Mouse (Mus musculus) kidney, embryonic 16.5 days (tissue): ENCODE measurements around the gene Adam8. TPM values are rescaled to one million over a fixed set of nuclear protein-coding genes. Genes with fewer than 3 reads are reported as not detected.

Experiments used
- ATAC-seq: fragments of 200-750 bp; cut with Nextera tagmentation; 2 replicates; pipeline ENCODE4 v1.8.0; 2017; ENCODE audit warnings: moderate TSS enrichment; ENCODE audit not compliant: low FRiP score, low TSS enrichment
- H3K27ac ChIP-seq: fragments of 300-500 bp; sonication (generic); 2 replicates; pipeline ENCODE4 v1.5.1; 2014; ENCODE audit warnings: low read length
- H3K27me3 ChIP-seq: fragments of 300-500 bp; sonication (generic); 2 replicates; pipeline ENCODE4 v1.6.1; 2014; ENCODE audit warnings: low read length, control low read depth, mixed read lengths; ENCODE audit not compliant: insufficient read depth
- H3K36me3 ChIP-seq: fragments of 300-500 bp; sonication (generic); 2 replicates; pipeline ENCODE4 v1.6.1; 2014; ENCODE audit warnings: low read length, control low read depth, mixed read lengths; ENCODE audit not compliant: insufficient read depth
- H3K4me1 ChIP-seq: fragments of 300-500 bp; sonication (generic); 2 replicates; pipeline ENCODE4 v1.6.1; 2014; ENCODE audit warnings: low read length, control low read depth, mixed read lengths; ENCODE audit not compliant: insufficient read depth
- H3K4me2 ChIP-seq: fragments of 300-500 bp; sonication (generic); replicated peaks from 2 replicates; pipeline ENCODE4 v1.6.1; 2014; ENCODE audit warnings: low read depth, low read length
- H3K4me3 ChIP-seq: fragments of 300-500 bp; sonication (generic); 2 replicates; pipeline ENCODE4 v1.5.1; 2014; ENCODE audit warnings: mild to moderate bottlenecking, low read length
- H3K9ac ChIP-seq: fragments of 300-500 bp; sonication (generic); replicated peaks from 2 replicates; pipeline ENCODE4 v1.6.1; 2014; ENCODE audit warnings: low read length
- H3K9me3 ChIP-seq: fragments of 300-500 bp; sonication (generic); 2 replicates; pipeline ENCODE4 v1.6.1; 2016; ENCODE audit warnings: low read length, control low read depth
- WGBS: fragments of 180-500 bp; shearing (Covaris S2); extraction: QIAGEN DNeasy Blood & Tissue Kit; methylation state at CpG from one replicate; pipeline ENCODE4 v1.1.7; 2014; 5-methylcytosine and 5-hydroxymethylcytosine counted together
- polyA plus RNA-seq: library from polyadenylated mRNA; unstranded; fragments of >200 nt; fragmentation: Nextera tagmentation; extraction: Ambion mirVana; gene quantifications from 2 replicates; pipeline ENCODE4 v1.2.1, GENCODE M21; 2015

Gene Adam8
- polyA plus RNA-seq, result 1.6 and 1.8 TPM in 2 replicates

- peak; percentile 68; the same call in 1 of the 2 replicates for ATAC-seq
- Histone ChIP-seq H3K9ac (no peak within 1 kb of the TSS), H3K9me3 (no peaks in the 10 kb centered on the region), H3K27me3 (no peaks in the 10 kb centered on the region), H3K4me2 (no peak within 1 kb of the TSS), H3K4me3 (no peak within 1 kb of the TSS), H3K4me1 (no peaks in the 10 kb centered on the region), H3K27ac (no peak within 1 kb of the TSS), H3K36me3 (peaks cover 12% of the 10 kb centered on the region)
- WGBS, result 28% methylated on average over 7 of the region's 7 CpGs
Measured at GRCm38 (mm10) chr7:139992406-139992805, at the start of gene Adam8. Gene Adam8, minus strand, starts transcription at chr7:139992562.

DNA sequence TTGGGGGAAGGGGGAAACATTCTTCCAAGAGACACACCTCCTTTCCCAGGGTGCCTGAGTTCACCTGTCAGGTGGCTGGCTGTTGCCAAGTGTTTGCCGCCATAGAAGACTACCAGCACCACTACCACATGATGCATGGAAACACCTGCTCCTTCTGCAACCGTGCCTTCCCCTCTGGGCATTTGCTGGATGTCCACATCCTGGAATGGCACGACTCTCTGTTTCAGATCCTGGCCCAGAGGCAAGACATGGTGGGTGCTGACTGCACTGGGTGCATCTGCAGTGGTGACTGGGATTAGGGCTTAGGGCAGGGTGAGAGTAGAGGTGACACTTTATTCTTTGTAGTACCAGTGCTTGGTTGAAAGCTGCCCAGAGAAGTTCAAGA, 44.8 kb upstream of the Adam8 start:
- H3K4me3 ChIP-seq, result peak overlapping the region; percentile 94
- H3K4me1 ChIP-seq, result peaks cover 17% of the 10 kb centered on the region
- no peak overlapping the region; the same call in 1 of the 2 replicates for H3K9ac ChIP-seq
- no peak overlapping the region for H3K27ac ChIP-seq
- WGBS, result 46% methylated on average over 3 of the region's 3 CpGs
- no peaks in the 10 kb centered on the region for H3K9me3 ChIP-seq
- peaks cover 22% of the 10 kb centered on the region for H3K36me3 ChIP-seq
- peak overlapping the region; percentile 90 for H3K4me2 ChIP-seq
- ATAC-seq, result no peak
- H3K27me3 ChIP-seq, result no peaks in the 10 kb centered on the region

GRCm38 (mm10) chr7:140036281-140037170, 44.2 kb upstream of the Adam8 start, which contains the start of the genes Zfp511 and Tubgcp2:
Gene Zfp511, plus strand, starts transcription at chr7:140036391.
Gene Tubgcp2, minus strand, starts transcription at chr7:140036669.
- no peaks in the 10 kb centered on the region for H3K27me3 ChIP-seq
- 1% methylated on average over 69 of the region's 69 CpGs for WGBS
- H3K9me3 ChIP-seq, result no peaks in the 10 kb centered on the region
- H3K27ac ChIP-seq, result peak within 1 kb of the TSS; percentile 93
- peak within 1 kb of the TSS; percentile 92 for H3K9ac ChIP-seq
- H3K36me3 ChIP-seq, result peaks cover 27% of the 10 kb centered on the region
- H3K4me1 ChIP-seq, result peaks cover 17% of the 10 kb centered on the region
- ATAC-seq, result peak; percentile 98
- H3K4me2 ChIP-seq, result peak within 1 kb of the TSS; percentile 90
- H3K4me3 ChIP-seq, result peak within 1 kb of the TSS; percentile 94

DNA sequence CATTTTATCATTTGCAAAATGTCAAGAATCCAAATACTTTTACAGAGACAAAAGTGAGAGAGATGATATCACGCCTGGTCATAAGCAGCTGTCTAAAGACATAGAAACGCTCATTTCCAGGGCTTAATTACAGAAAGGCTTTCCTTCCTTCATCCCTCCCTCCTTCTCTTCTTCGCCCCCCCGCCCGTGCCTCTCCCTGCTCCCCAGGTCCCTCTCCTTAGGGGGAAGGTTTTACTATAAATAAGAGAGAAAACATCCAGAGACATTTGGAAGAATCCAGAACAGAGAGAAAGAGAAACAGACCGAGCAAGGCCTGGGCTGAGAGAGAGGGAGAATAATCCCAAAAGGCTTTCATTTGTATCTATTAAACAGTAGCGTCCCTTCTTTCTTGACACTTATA, 43.1 kb upstream of the Adam8 start:
- WGBS, result 18% methylated on average over 7 of the region's 7 CpGs
- Histone ChIP-seq H3K27ac (peak overlapping the region; percentile 69; the same call in 1 of the 2 replicates), H3K4me2 (peak overlapping the region; percentile 90), H3K9me3 (no peaks in the 10 kb centered on the region), H3K4me3 (peak overlapping the region; percentile 94), H3K9ac (peak overlapping the region; percentile 92), H3K36me3 (peaks cover 35% of the 10 kb centered on the region), H3K4me1 (peaks cover 17% of the 10 kb centered on the region), H3K27me3 (no peaks in the 10 kb centered on the region)
- ATAC-seq, result no peak

- Histone ChIP-seq H3K4me1 (peaks cover 17% of the 10 kb centered on the region), H3K36me3 (peaks cover 47% of the 10 kb centered on the region), H3K27ac (no peak overlapping the region), H3K9me3 (peaks cover 1% of the 10 kb centered on the region; the same call in 1 of the 2 replicates), H3K4me2 (no peak overlapping the region), H3K4me3 (no peak overlapping the region), H3K9ac (no peak overlapping the region), H3K27me3 (no peaks in the 10 kb centered on the region)
- ATAC-seq, result no peak
- 97% methylated on average over 9 of the region's 9 CpGs for WGBS
Measured at GRCm38 (mm10) chr7:140033386-140033785, 41.0 kb upstream of the Adam8 start.

GRCm38 (mm10) chr7:140032366-140032765, 40.0 kb upstream of the Adam8 start:
- Histone ChIP-seq H3K4me3 (no peak overlapping the region), H3K27me3 (no peaks in the 10 kb centered on the region), H3K9ac (no peak overlapping the region), H3K27ac (no peak overlapping the region), H3K9me3 (peaks cover 6% of the 10 kb centered on the region), H3K4me1 (peaks cover 14% of the 10 kb centered on the region), H3K4me2 (no peak overlapping the region), H3K36me3 (peaks cover 52% of the 10 kb centered on the region)
- no peak for ATAC-seq
- WGBS, result 98% methylated on average over 10 of the region's 10 CpGs

DNA sequence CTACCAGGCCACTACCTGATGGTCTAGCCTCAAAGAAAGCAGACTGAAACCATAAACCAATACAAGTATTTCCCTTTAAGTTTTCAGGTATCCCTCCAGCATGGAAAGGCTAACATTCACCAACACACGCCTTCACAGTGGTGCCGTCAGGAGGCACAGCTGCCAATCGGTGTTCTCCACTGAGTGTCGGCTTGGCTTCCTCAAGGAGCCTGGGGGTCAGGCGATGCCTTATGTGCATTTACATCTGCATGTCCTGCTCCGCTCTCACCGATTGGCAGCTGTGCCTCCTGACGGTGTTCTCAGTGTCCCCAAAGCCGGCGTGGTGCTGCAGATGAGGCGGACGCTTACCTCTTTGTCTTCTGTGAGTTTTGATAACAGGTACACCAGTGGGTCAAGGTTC, 39.4 kb upstream of the Adam8 start:
- ATAC-seq, result no peak
- Histone ChIP-seq H3K9me3 (peaks cover 6% of the 10 kb centered on the region), H3K4me2 (no peak overlapping the region), H3K27ac (no peak overlapping the region), H3K9ac (no peak overlapping the region), H3K36me3 (peaks cover 52% of the 10 kb centered on the region), H3K4me3 (no peak overlapping the region), H3K4me1 (peaks cover 9% of the 10 kb centered on the region), H3K27me3 (no peaks in the 10 kb centered on the region)
- 94% methylated on average over 12 of the region's 12 CpGs for WGBS

DNA sequence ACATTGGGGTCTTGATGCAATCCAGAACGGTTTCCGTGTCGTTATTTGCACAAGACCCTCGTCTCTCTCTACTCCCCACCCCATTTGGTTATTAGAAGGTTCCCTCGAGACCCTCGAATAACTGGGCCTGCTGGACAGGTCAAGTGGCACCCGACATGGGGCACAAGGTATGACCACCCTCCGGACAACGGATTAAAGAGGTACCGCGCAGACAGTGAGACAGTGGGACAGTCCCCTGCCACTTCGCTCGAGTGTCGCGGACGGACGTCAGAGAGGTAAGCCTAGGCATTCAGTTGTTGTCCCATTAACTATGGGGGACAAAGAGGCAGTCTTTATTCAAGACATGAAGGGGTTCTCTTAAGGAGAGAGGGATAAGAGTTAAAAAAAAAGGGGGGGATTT, 19.0 kb upstream of the Adam8 start:
- Histone ChIP-seq H3K4me2 (no peak overlapping the region), H3K27ac (no peak overlapping the region), H3K9ac (no peak overlapping the region), H3K27me3 (no peaks in the 10 kb centered on the region), H3K36me3 (peaks cover 34% of the 10 kb centered on the region), H3K4me3 (no peak overlapping the region), H3K9me3 (0 out of 2 replicates have a peak, but pooled peaks cover 4% of the 10 kb centered on the region), H3K4me1 (no peaks in the 10 kb centered on the region)
- ATAC-seq, result no peak
- 98% methylated on average over 17 of the region's 17 CpGs for WGBS

DNA sequence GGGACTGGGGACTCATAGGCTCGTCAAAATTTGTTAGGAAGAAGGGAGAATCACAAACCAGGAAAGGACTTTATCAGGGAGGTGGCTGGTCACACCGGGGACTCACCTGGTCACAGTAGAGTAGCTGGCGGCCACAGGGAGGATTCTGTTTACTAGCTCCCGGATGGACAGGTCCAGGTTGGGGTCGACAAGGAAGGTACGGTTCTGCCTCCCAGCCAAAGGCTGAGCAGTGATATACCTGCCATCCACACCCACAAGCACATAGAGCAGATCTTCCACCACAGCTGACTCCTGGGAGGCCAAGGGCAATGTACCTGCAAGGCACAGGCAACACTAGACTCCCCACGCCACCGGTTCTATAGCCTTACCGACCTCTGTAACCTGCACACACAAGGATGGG, 15.4 kb upstream of the Adam8 start:
- no peaks in the 10 kb centered on the region for H3K4me1 ChIP-seq
- 92% methylated on average over 9 of the region's 9 CpGs for WGBS
- no peaks in the 10 kb centered on the region for H3K27me3 ChIP-seq
- H3K4me3 ChIP-seq, result no peak overlapping the region
- H3K36me3 ChIP-seq, result peaks cover 49% of the 10 kb centered on the region
- H3K4me2 ChIP-seq, result no peak overlapping the region
- no peak for ATAC-seq
- no peaks in the 10 kb centered on the region for H3K9me3 ChIP-seq
- H3K27ac ChIP-seq, result no peak overlapping the region
- no peak overlapping the region for H3K9ac ChIP-seq
